Mouse (Mus musculus) ES-E14 (cell line): ENCODE measurements around the gene Ccdc14. TPM values are rescaled to one million over a fixed set of nuclear protein-coding genes. Genes with fewer than 3 reads are reported as not detected.

Experiments
- DNase-seq: peaks from one replicate; pipeline ENCODE4 v3.0.0-alpha.2; 2013; ENCODE audit warnings: low read depth, low spot score
- H3K27ac ChIP-seq: 2 replicates; pipeline ENCODE4 v1.5.1; 2012; ENCODE audit warnings: low read depth, mild to moderate bottlenecking, low read length, moderate library complexity, mixed read lengths; ENCODE audit not compliant: poor library complexity, insufficient read depth, severe bottlenecking
- H3K36me3 ChIP-seq: 2 replicates; pipeline ENCODE4 v1.6.1; 2012; ENCODE audit warnings: mild to moderate bottlenecking, low read length, moderate library complexity, mixed read lengths; ENCODE audit not compliant: control insufficient read depth, poor library complexity, insufficient read depth, severe bottlenecking
- H3K4me1 ChIP-seq, 2 experiments: fragments of 150-350 bp in 1 of 2; sonication (generic) in 1 of 2; 2 replicates each; pipeline ENCODE4 v1.6.1; 2012; ENCODE audit warnings: low read length in 2 of 2, mild to moderate bottlenecking in 1 of 2, mixed read lengths in 1 of 2; ENCODE audit not compliant: control insufficient read depth in 2 of 2, insufficient read depth in 2 of 2, poor library complexity in 1 of 2
- H3K4me3 ChIP-seq, 2 experiments: fragments of 150-350 bp in 1 of 2; sonication (generic) in 1 of 2; 2 replicates each; pipeline ENCODE4 v1.5.1; 2012; ENCODE audit warnings: low read length in 2 of 2, low read depth in 1 of 2, mild to moderate bottlenecking in 1 of 2, mixed read lengths in 1 of 2; ENCODE audit not compliant: insufficient read depth in 1 of 2, poor library complexity in 1 of 2, severe bottlenecking in 1 of 2
- H3K9ac ChIP-seq: 2 replicates; pipeline ENCODE4 v1.6.1; 2012; ENCODE audit warnings: low read depth, mild to moderate bottlenecking, low read length, mixed read lengths; ENCODE audit not compliant: poor library complexity, insufficient read depth, severe bottlenecking
- H3K9me3 ChIP-seq: fragments of 150-350 bp; sonication (generic); 2 replicates; pipeline ENCODE4 v1.6.1; 2012; ENCODE audit warnings: low read depth, mild to moderate bottlenecking, low read length; ENCODE audit not compliant: control insufficient read depth, insufficient read depth
- CHD2 ChIP-seq: IDR thresholded peaks from 2 replicates; pipeline ENCODE4 v1.6.1; 2014; ENCODE audit warnings: mild to moderate bottlenecking, low read depth, low read length, inconsistent platforms
- HCFC1 ChIP-seq: IDR thresholded peaks from 2 replicates; pipeline ENCODE4 v1.6.1; 2012; ENCODE audit warnings: low read length, inconsistent platforms, borderline replicate concordance; ENCODE audit not compliant: insufficient read depth
- MAFK ChIP-seq: IDR thresholded peaks from 2 replicates; pipeline ENCODE4 v1.6.1; 2014; ENCODE audit warnings: mild to moderate bottlenecking, low read depth, low read length, inconsistent platforms; ENCODE audit not compliant: insufficient read depth
- ZC3H11A ChIP-seq: IDR thresholded peaks from 2 replicates; pipeline ENCODE4 v1.6.1; 2012; ENCODE audit warnings: low read depth, mild to moderate bottlenecking, inconsistent platforms, low read length, borderline replicate concordance
- ZNF384 ChIP-seq: IDR thresholded peaks from 2 replicates; pipeline ENCODE4 v1.6.1; 2012; ENCODE audit warnings: low read depth, low read length, inconsistent platforms
- in situ Hi-C, 2 experiments: fragments of 600-800 bp; cut with MboI; formaldehyde crosslinking; loops; one replicate each; pipeline ENCODE4 v1.15.1; 2025; ENCODE audit warnings: low sequenced_read_pairs in 2 of 2, inconsistent platforms in 1 of 2; ENCODE audit not compliant: unreplicated experiment in 2 of 2
- total RNA-seq: library from RNA; depleted of rRNA; stranded (reverse); fragments of 300-350 nt; gene quantifications from 2 replicates; pipeline ENCODE4 v1.2.3, GENCODE M21; 2012

Gene Ccdc14
- total RNA-seq, 1 experiment = 13.8 TPM

- in situ Hi-C loops = no loop called here
- DNase-seq = no peak
- TF ChIP-seq ZC3H11A = no peak
- TF ChIP-seq MAFK = no peak
- no peak for TF ChIP-seq CHD2
- no peak for TF ChIP-seq HCFC1
- no peak for TF ChIP-seq ZNF384
- Histone ChIP-seq H3K9me3 (no peaks in the 10 kb centered on the region), H3K27ac (no peak overlapping the region), H3K4me3 (no peak overlapping the region), H3K4me1 (no peaks in the 10 kb centered on the region), H3K36me3 (peaks cover 2% of the 10 kb centered on the region; the same call in 1 of the 2 replicates), H3K9ac (no peak overlapping the region)
These were observed 39.0 kb downstream of the Ccdc14 start for GRCm38 (mm10) chr16:34729371-34729770.

GRCm38 (mm10) chr16:34738656-34739233, 48.3 kb downstream of the Ccdc14 start:
- no peak overlapping the region for H3K27ac ChIP-seq
- no peaks in the 10 kb centered on the region for H3K9me3 ChIP-seq
- in situ Hi-C loops = no loop called here
- no peak overlapping the region for H3K9ac ChIP-seq
- H3K4me3 ChIP-seq = no peak overlapping the region
- no peak for TF ChIP-seq MAFK
- TF ChIP-seq CHD2 = no peak
- no peak for TF ChIP-seq HCFC1
- TF ChIP-seq ZNF384 = no peak
- no peak for TF ChIP-seq ZC3H11A
- H3K4me1 ChIP-seq = no peaks in the 10 kb centered on the region
- DNase-seq = no peak
- H3K36me3 ChIP-seq = no peaks in the 10 kb centered on the region

- no peak overlapping the region for H3K27ac ChIP-seq
- in situ Hi-C loops = no loop called here
- H3K9ac ChIP-seq = no peak overlapping the region
- no peaks in the 10 kb centered on the region for H3K36me3 ChIP-seq
- no peaks in the 10 kb centered on the region for H3K4me1 ChIP-seq
- no peaks in the 10 kb centered on the region for H3K9me3 ChIP-seq
- no peak overlapping the region for H3K4me3 ChIP-seq
- TF ChIP-seq ZNF384 (no peak), HCFC1 (no peak), ZC3H11A (no peak), MAFK (no peak), CHD2 (no peak)
- DNase-seq = peak; percentile 15
These were observed 52.5 kb downstream of the Ccdc14 start for GRCm38 (mm10) chr16:34742930-34743329.

GRCm38 (mm10) chr16:34745065-34745585, 54.7 kb downstream of the Ccdc14 start, which contains the start of gene Mylk:
Mylk (plus strand) TSS chr16:34745210.
- H3K4me3 ChIP-seq = peak within 1 kb of the TSS; percentile 69 to 81
- no peaks in the 10 kb centered on the region for H3K36me3 ChIP-seq
- peak; percentile 57 for DNase-seq
- TF ChIP-seq HCFC1 (0 out of 2 replicates have a peak, but pooled peaks have one; percentile 34), MAFK (no peak)
- H3K9ac ChIP-seq = peak within 1 kb of the TSS; percentile 49
- no peak within 1 kb of the TSS for H3K27ac ChIP-seq
- peaks cover 0 to 3% of the 10 kb centered on the region in 2 experiments; a peak in 1 of 4 replicates for H3K4me1 ChIP-seq
- in situ Hi-C loops = no loop called here
- H3K9me3 ChIP-seq = no peaks in the 10 kb centered on the region
